14 mouse cellular contexts compared by ENCODE assay signal in genomic region chr4:40727247-40727646, GRCm38 (mm10). TPM values are rescaled to one million over a fixed set of nuclear protein-coding genes. Genes with fewer than 3 reads are reported as not detected.
DNase-seq lines count a peak whose midpoint lies in the region; ATAC-seq and TF ChIP-seq lines count a peak whose summit lies in the region.
"Had no signal": no experiment of that assay in that cellular context is flagged by ENCODE, and none has a peak within 500 bp of the region (broad histone marks: within the 10 kb centered on the region; RNA-seq: fewer than 3 reads in every experiment).

No protein-coding gene starts in this region.

- peaks cover 50% of the 10 kb centered on the region for H3K36me3 ChIP-seq in intestine, postnatal 0 days (ENCODE audit: control insufficient read depth, insufficient read depth)
- peaks cover 21% of the 10 kb centered on the region for H3K36me3 ChIP-seq in intestine, embryonic 15.5 days
- peaks cover 51% of the 10 kb centered on the region for H3K36me3 ChIP-seq in small intestine, adult 2 months (ENCODE audit: control insufficient read depth, insufficient read depth, low read length)
- peaks cover 10% of the 10 kb centered on the region; the same call in 1 of the 2 replicates for H3K36me3 ChIP-seq in forebrain, embryonic 11.5 days (ENCODE audit: control insufficient read depth, insufficient read depth, low read length)

- H3K9ac ChIP-seq in intestine, postnatal 0 days (ENCODE audit: low read depth, low read length), result no peak overlapping the region
- H3K9ac ChIP-seq in intestine, embryonic 15.5 days, result no peak overlapping the region
- H3K9ac ChIP-seq in forebrain, embryonic 11.5 days (ENCODE audit: low read length), result no peak overlapping the region
- H3K9ac ChIP-seq: midbrain, embryonic 13.5 days had no signal

- TF ChIP-seq POLR2A in small intestine, adult 2 months (IDR thresholded peaks at IDR 0.05; ENCODE audit: low read depth, low read length), result no peak

- no peaks in the 10 kb centered on the region for H3K4me1 ChIP-seq in intestine, postnatal 0 days (replicated peaks; ENCODE audit: control insufficient read depth, insufficient read depth, low read length)
- H3K4me1 ChIP-seq in intestine, embryonic 15.5 days (replicated peaks), result peaks cover 8% of the 10 kb centered on the region
- H3K4me1 ChIP-seq in small intestine, adult 2 months (ENCODE audit: control insufficient read depth, insufficient read depth, insufficient read length, low read length), result no peaks in the 10 kb centered on the region
- H3K4me1 ChIP-seq in forebrain, embryonic 11.5 days (replicated peaks; ENCODE audit: control insufficient read depth, insufficient read depth, low read length), result peaks cover 8% of the 10 kb centered on the region

- 70% methylated on average over 1 of the region's 1 CpGs for WGBS in intestine, postnatal 0 days
- WGBS in intestine, embryonic 15.5 days, result 85% methylated on average over 1 of the region's 1 CpGs
- 80% methylated on average over 1 of the region's 1 CpGs for WGBS in small intestine, adult 2 months
- 83% methylated on average over 1 of the region's 1 CpGs for WGBS in forebrain, embryonic 11.5 days

- peak; percentile 53 for TF ChIP-seq CTCF in intestine, postnatal 0 days (IDR thresholded peaks at IDR 0.05; ENCODE audit: low read depth)
- peak; percentile 22; the same call in 1 of the 2 replicates for TF ChIP-seq CTCF in small intestine, adult 2 months (IDR thresholded peaks at IDR 0.05; ENCODE audit: extremely low read depth, insufficient read length, insufficient replicate concordance, low read depth, low read length)

- no peak overlapping the region for H3K4me3 ChIP-seq in intestine, postnatal 0 days (ENCODE audit: low read depth, low read length)
- H3K4me3 ChIP-seq in intestine, embryonic 15.5 days (replicated peaks), result no peak overlapping the region
- H3K4me3 ChIP-seq in small intestine, adult 2 months (ENCODE audit: low read depth, low read length), result no peak overlapping the region
- H3K4me3 ChIP-seq in forebrain, embryonic 11.5 days (ENCODE audit: low read depth, low read length), result no peak overlapping the region
- H3K4me3 ChIP-seq: heart, adult 2 months; midbrain, embryonic 13.5 days had no signal

- ATAC-seq in intestine, postnatal 0 days, result no peak
- ATAC-seq in intestine, embryonic 15.5 days, result no peak
- ATAC-seq in forebrain, embryonic 11.5 days (replicated peaks; ENCODE audit: low FRiP score), result no peak
- ATAC-seq: activated CD4-positive, CD25-positive, alpha-beta regulatory T cell, adult 4 months; midbrain, embryonic 13.5 days had no signal

- peak; percentile 6 for DNase-seq in retina, postnatal 1 day
- DNase-seq in retina, embryonic 14.5 days (ENCODE audit: low spot score), result no peak
- peak; percentile 81 for DNase-seq in R1 (ENCODE audit: low read depth, low spot score)
- no peak for DNase-seq in cerebellum, adult 8-10 months
- DNase-seq in forebrain, embryonic 11.5 days (ENCODE audit: low spot score), result no peak
- DNase-seq: cerebellum, adult 9-10 months; heart, adult 2 months; kidney, adult 11 months; lung, adult 18-20 months had no signal

- no peak overlapping the region for H3K27ac ChIP-seq in intestine, postnatal 0 days (ENCODE audit: low read depth, low read length)
- no peak overlapping the region for H3K27ac ChIP-seq in intestine, embryonic 15.5 days
- no peak overlapping the region for H3K27ac ChIP-seq in small intestine, adult 2 months (ENCODE audit: insufficient read depth, low read depth, low read length)
- H3K27ac ChIP-seq in forebrain, embryonic 11.5 days (ENCODE audit: low read depth, low read length), result no peak overlapping the region
- H3K27ac ChIP-seq: heart, adult 2 months; midbrain, embryonic 13.5 days had no signal

- H3K4me2 ChIP-seq in intestine, postnatal 0 days (replicated peaks; ENCODE audit: low read depth), result no peak overlapping the region
- no peak overlapping the region for H3K4me2 ChIP-seq in intestine, embryonic 15.5 days (replicated peaks)
- no peak overlapping the region for H3K4me2 ChIP-seq in forebrain, embryonic 11.5 days (ENCODE audit: low read depth, low read length, severe bottlenecking)
- H3K4me2 ChIP-seq: midbrain, embryonic 13.5 days had no signal

- no peaks in the 10 kb centered on the region for H3K27me3 ChIP-seq in intestine, postnatal 0 days (replicated peaks; ENCODE audit: control insufficient read depth, insufficient read depth, low read length)
- no peaks in the 10 kb centered on the region for H3K27me3 ChIP-seq in intestine, embryonic 15.5 days (replicated peaks)
- H3K27me3 ChIP-seq in small intestine, adult 2 months (ENCODE audit: control insufficient read depth, insufficient read depth, low read length), result no peaks in the 10 kb centered on the region
- H3K27me3 ChIP-seq in forebrain, embryonic 11.5 days (ENCODE audit: control insufficient read depth, insufficient read depth, low read length), result no peaks in the 10 kb centered on the region
- H3K27me3 ChIP-seq: midbrain, embryonic 13.5 days had no signal

- H3K9me3 ChIP-seq in intestine, postnatal 0 days (ENCODE audit: control insufficient read depth), result no peaks in the 10 kb centered on the region
- no peaks in the 10 kb centered on the region for H3K9me3 ChIP-seq in intestine, embryonic 15.5 days
- H3K9me3 ChIP-seq in forebrain, embryonic 11.5 days (ENCODE audit: control insufficient read depth, low read length), result no peaks in the 10 kb centered on the region
- H3K9me3 ChIP-seq: midbrain, embryonic 13.5 days had no signal

RNA-seq across cellular contexts. Expression of gene Dnaja1, which starts 5.3 kb away (rescaled TPM):
- 320 and 345 TPM in 2 replicates for polyA plus RNA-seq in intestine, postnatal 0 days (2015; fragmentation: Nextera tagmentation; extraction: Ambion mirVana)
- polyA plus RNA-seq in intestine, embryonic 15.5 days (2015; fragmentation: Nextera tagmentation; extraction: Ambion mirVana), result 335 and 379 TPM in 2 replicates
- polyA plus RNA-seq in small intestine, adult 2 months (2012; rRNA removed), result 0.66 and 1.6 TPM in 2 replicates
- polyA plus RNA-seq in forebrain, embryonic 11.5 days (2014; fragmentation: Nextera tagmentation; extraction: Ambion mirVana), result 640 and 645 TPM in 2 replicates

RNA-seq across cellular contexts. Expression of gene Aptx, which starts 24.3 kb away (rescaled TPM):
- polyA plus RNA-seq in intestine, postnatal 0 days (2015; fragmentation: Nextera tagmentation; extraction: Ambion mirVana), result 18.7 and 19.4 TPM in 2 replicates
- 21.4 and 22.5 TPM in 2 replicates for polyA plus RNA-seq in intestine, embryonic 15.5 days (2015; fragmentation: Nextera tagmentation; extraction: Ambion mirVana)
- 1.4 and 2.9 TPM in 2 replicates for polyA plus RNA-seq in small intestine, adult 2 months (2012; rRNA removed)
- 35.1 and 36.6 TPM in 2 replicates for polyA plus RNA-seq in forebrain, embryonic 11.5 days (2014; fragmentation: Nextera tagmentation; extraction: Ambion mirVana)

RNA-seq across cellular contexts. Expression of gene Smu1, which starts 30.5 kb away (rescaled TPM):
- 68.8 and 72.1 TPM in 2 replicates for polyA plus RNA-seq in intestine, postnatal 0 days (2015; fragmentation: Nextera tagmentation; extraction: Ambion mirVana)
- 147 and 149 TPM in 2 replicates for polyA plus RNA-seq in intestine, embryonic 15.5 days (2015; fragmentation: Nextera tagmentation; extraction: Ambion mirVana)
- 5.6 and 9.6 TPM in 2 replicates for polyA plus RNA-seq in small intestine, adult 2 months (2012; rRNA removed)
- 185 and 191 TPM in 2 replicates for polyA plus RNA-seq in forebrain, embryonic 11.5 days (2014; fragmentation: Nextera tagmentation; extraction: Ambion mirVana)

Comparison
In these comparisons a context has a peak if more than half of its experiments do, and no peak if none do; other contexts are left out.
1. DNase-seq: peak in retina, postnatal 1 day (single experiment) and R1 (single experiment); none in retina, embryonic 14.5 days (single experiment), cerebellum, adult 8-10 months (single experiment) and forebrain, embryonic 11.5 days (single experiment).
2. RNA of gene Dnaja1, which starts 5.3 kb away (polyA plus RNA-seq): 640 to 645 TPM in forebrain, embryonic 11.5 days, 335 to 379 TPM in intestine, embryonic 15.5 days and 320 to 345 TPM in intestine, postnatal 0 days; 0.66 to 1.6 TPM in small intestine, adult 2 months; every median in the first group is over 100 times any median in the second.